Mouse (Mus musculus) neural tube, embryonic 10.5 days (tissue): ENCODE results near the gene Aplp1.
A peak's percentile ranks its signal among the peaks of the same experiment; 100 is the strongest.

Experiments used
- DNase-seq: peaks from one replicate; pipeline ENCODE4 v3.0.0-alpha.2; 2017; ENCODE audit warnings: low spot score; ENCODE audit errors: extremely low spot score

Gene Aplp1

GRCm38 (mm10) chr7:30411023-30411422 is 34.3 kb downstream of the Aplp1 start:
- no peak for DNase-seq

- no peak for DNase-seq
Observed at GRCm38 (mm10) chr7:30409789-30410188, 35.5 kb downstream of the Aplp1 start.

GRCm38 (mm10) chr7:30408639-30409038 is 36.7 kb downstream of the Aplp1 start:
- no peak for DNase-seq

- no peak for DNase-seq
Observed at GRCm38 (mm10) chr7:30402343-30402742, 43.0 kb downstream of the Aplp1 start.

- DNase-seq, result no peak
Observed at GRCm38 (mm10) chr7:30399671-30400070, 45.7 kb downstream of the Aplp1 start.

GRCm38 (mm10) chr7:30394871-30395270 is 50.5 kb downstream of the Aplp1 start:
- no peak for DNase-seq

- DNase-seq, result peak; percentile 24
Observed at GRCm38 (mm10) chr7:30394379-30394778, 51.0 kb downstream of the Aplp1 start.

GRCm38 (mm10) chr7:30393631-30394030 is 51.7 kb downstream of the Aplp1 start:
- no peak for DNase-seq

- no peak for DNase-seq
Observed at GRCm38 (mm10) chr7:30392746-30393520, 52.4 kb downstream of the Aplp1 start.
